ENCODE assay signal across 23 mouse cellular contexts in genomic region chr13:70655570-70655969, GRCm38 (mm10). TPM values are rescaled to one million over a fixed set of nuclear protein-coding genes. Genes with fewer than 3 reads are reported as not detected.
DNase-seq lines count a peak whose midpoint lies in the region; ATAC-seq lines count a peak whose summit lies in the region.
"Had no signal": no experiment of that assay in that cellular context is flagged by ENCODE, and none has a peak within 500 bp of the region (broad histone marks: within the 10 kb centered on the region; RNA-seq: fewer than 3 reads in every experiment).

No protein-coding gene starts in this region.

- no peak overlapping the region for H3K4me3 ChIP-seq in kidney, embryonic 15.5 days (replicated peaks)
- H3K4me3 ChIP-seq: heart, adult 2 months; midbrain, embryonic 12.5 days; neural tube, embryonic 15.5 days had no signal

- no peaks in the 10 kb centered on the region for H3K27me3 ChIP-seq in kidney, embryonic 15.5 days
- H3K27me3 ChIP-seq: neural tube, embryonic 15.5 days; Patski had no signal

- peak; percentile 44 for DNase-seq in adrenal gland, adult 2 months
- no peak for DNase-seq in adrenal gland, postnatal 10 days
- DNase-seq in kidney, adult 8-10 months = no peak
- peak; percentile 86 for DNase-seq in NIH3T3 (ENCODE audit: low read depth)
- peak; percentile 18 for DNase-seq in lung, postnatal 10 days
- no peak for DNase-seq in frontal cortex, postnatal 25 days (ENCODE audit: low spot score in 2 of 2)
- DNase-seq: cerebellum, adult 18-20 months; cerebellum, postnatal 36 days; heart, adult 2 months; kidney, adult 9 months; kidney, postnatal 4 days; liver; right cerebral cortex, postnatal 4 days; thymus, adult 2 months had no signal

- no peak for ATAC-seq in kidney, embryonic 15.5 days (replicated peaks; ENCODE audit: low FRiP score)
- ATAC-seq in inflammation-experienced regulatory T-cells, adult 6 months = no peak
- ATAC-seq: activated CD4-positive, CD25-positive, alpha-beta regulatory T cell, adult 4 months; forebrain, embryonic 16.5 days; Patski had no signal

- H3K9me3 ChIP-seq in kidney, embryonic 15.5 days (replicated peaks) = no peaks in the 10 kb centered on the region
- H3K9me3 ChIP-seq: midbrain, embryonic 12.5 days; neural tube, embryonic 15.5 days had no signal

- WGBS in kidney, embryonic 15.5 days = 51% methylated on average over 12 of the region's 12 CpGs

- no peak overlapping the region for H3K9ac ChIP-seq in kidney, embryonic 15.5 days
- H3K9ac ChIP-seq: hindbrain, embryonic 14.5 days; midbrain, embryonic 12.5 days; neural tube, embryonic 15.5 days had no signal

- H3K4me1 ChIP-seq in kidney, embryonic 15.5 days = peaks cover 20% of the 10 kb centered on the region
- H3K4me1 ChIP-seq: midbrain, embryonic 12.5 days; neural tube, embryonic 15.5 days had no signal

- H3K36me3 ChIP-seq in kidney, embryonic 15.5 days = no peaks in the 10 kb centered on the region
- H3K36me3 ChIP-seq: midbrain, embryonic 12.5 days; neural tube, embryonic 15.5 days had no signal

- no peak overlapping the region for H3K4me2 ChIP-seq in kidney, embryonic 15.5 days
- H3K4me2 ChIP-seq: hindbrain, embryonic 14.5 days; midbrain, embryonic 12.5 days; neural tube, embryonic 15.5 days had no signal

- H3K27ac ChIP-seq in kidney, embryonic 15.5 days = peak overlapping the region; percentile 8; the same call in 1 of the 2 replicates
- H3K27ac ChIP-seq: heart, adult 2 months; hindbrain, embryonic 14.5 days; macrophage; midbrain, embryonic 12.5 days; neural tube, embryonic 15.5 days had no signal

RNA-seq across cellular contexts. Expression of gene Ice1, which starts 18.1 kb away (rescaled TPM):
- 10 to 100 TPM; 22.4 to 23.7 TPM for total RNA-seq in adrenal gland, adult 2 months (2021)
- 9.7 and 10.0 TPM in 2 replicates for polyA plus RNA-seq in adrenal gland, adult 2 months (2012; rRNA removed)
- 10 to 100 TPM; 22.5 to 31.4 TPM for total RNA-seq in adrenal gland, postnatal 10 days (2021)
- 18.2 and 19.9 TPM in 2 replicates for polyA plus RNA-seq in kidney, embryonic 15.5 days (2015; fragmentation: Nextera tagmentation; extraction: Ambion mirVana)
- polyA plus RNA-seq in inflammation-experienced regulatory T-cells, adult 6 months (2017; shearing (Covaris generic)) = 10 to 100 TPM; 11.1 to 28.4 (median 20.2) TPM

Comparison
In these comparisons a context has a peak if more than half of its experiments do, and no peak if none do; other contexts are left out.
1. DNase-seq: peak in adrenal gland, adult 2 months (single experiment), NIH3T3 (single experiment) and lung, postnatal 10 days (single experiment); none in adrenal gland, postnatal 10 days (single experiment), kidney, adult 8-10 months (0 of 2) and frontal cortex, postnatal 25 days (0 of 2).